Mouse (Mus musculus) myocyte (in vitro differentiated cells): ENCODE measurements around the gene Celf2. TPM values are rescaled to one million over a fixed set of nuclear protein-coding genes. Genes with fewer than 3 reads are reported as not detected.

ENCODE experiments used
- H3K27me3 ChIP-seq: one replicate; pipeline ENCODE4 v1.6.1; 2011; ENCODE audit not compliant: control insufficient read depth, insufficient read depth, insufficient read length
- H3K36me3 ChIP-seq: one replicate; pipeline ENCODE4 v1.6.1; 2011; ENCODE audit not compliant: control insufficient read depth, insufficient read depth
- H3K4me2 ChIP-seq: one replicate; pipeline ENCODE4 v1.6.1; 2011; ENCODE audit warnings: low read depth, control low read depth
- H3K4me3 ChIP-seq: one replicate; pipeline ENCODE4 v1.5.1; 2011; ENCODE audit warnings: mild to moderate bottlenecking, control low read depth, moderate library complexity
- H3K79me2 ChIP-seq: one replicate; pipeline ENCODE4 v1.6.1; 2011; ENCODE audit not compliant: control insufficient read depth, insufficient read depth
- H3ac ChIP-seq: one replicate; pipeline ENCODE4 v1.6.1; 2011; ENCODE audit not compliant: control insufficient read depth, insufficient read length
- CEBPB ChIP-seq: IDR thresholded peaks from 2 replicates; pipeline ENCODE4 v1.6.1; 2011; ENCODE audit warnings: mild to moderate bottlenecking, moderate library complexity; ENCODE audit not compliant: poor library complexity, insufficient read depth, severe bottlenecking
- E2F4 ChIP-seq: IDR thresholded peaks from one replicate; pipeline ENCODE4 v1.6.1; 2011; ENCODE audit warnings: mild to moderate bottlenecking, control low read depth, moderate library complexity; ENCODE audit not compliant: insufficient read depth
- MAX ChIP-seq: IDR thresholded peaks from one replicate; pipeline ENCODE4 v1.6.1; 2011; ENCODE audit warnings: low read depth, mild to moderate bottlenecking, control low read depth
- MYOD1 ChIP-seq, 3 experiments: IDR thresholded peaks; one replicate each; pipeline ENCODE4 v1.6.1; 2011; ENCODE audit warnings: control low read depth in 2 of 3, low read depth in 2 of 3, mild to moderate bottlenecking in 2 of 3, moderate library complexity in 1 of 3; ENCODE audit not compliant: insufficient read length in 2 of 3, control insufficient read depth in 1 of 3
- MYOG ChIP-seq, 3 experiments: IDR thresholded peaks; one replicate each; pipeline ENCODE4 v1.6.1; 2011; ENCODE audit warnings: control low read depth in 2 of 3, low read depth in 2 of 3, mild to moderate bottlenecking in 2 of 3; ENCODE audit not compliant: insufficient read length in 2 of 3, control insufficient read depth in 1 of 3, insufficient read depth in 1 of 3
- POLR2A ChIP-seq: IDR thresholded peaks from one replicate; pipeline ENCODE4 v1.6.1; 2011; ENCODE audit warnings: low read depth, mild to moderate bottlenecking, control low read depth, moderate library complexity; ENCODE audit not compliant: insufficient read length
- POLR2AphosphoS2 ChIP-seq: IDR thresholded peaks from one replicate; pipeline ENCODE4 v1.6.1; 2011; ENCODE audit warnings: low read depth, control low read depth; ENCODE audit not compliant: insufficient read length
- REST ChIP-seq: IDR thresholded peaks from one replicate; pipeline ENCODE4 v1.6.1; 2011; ENCODE audit warnings: mild to moderate bottlenecking, control low read depth, moderate library complexity; ENCODE audit not compliant: insufficient read depth, insufficient read length
- SRF ChIP-seq: IDR thresholded peaks from one replicate; pipeline ENCODE4 v1.6.1; 2011; ENCODE audit warnings: low read depth; ENCODE audit not compliant: control insufficient read depth, insufficient read length
- TCF12 ChIP-seq: IDR thresholded peaks from one replicate; pipeline ENCODE4 v1.6.1; 2011; ENCODE audit warnings: mild to moderate bottlenecking, control low read depth; ENCODE audit not compliant: poor library complexity, insufficient read depth, severe bottlenecking
- TCF3 ChIP-seq: IDR thresholded peaks from one replicate; pipeline ENCODE4 v1.6.1; 2011; ENCODE audit warnings: low read depth, control low read depth; ENCODE audit not compliant: insufficient read length
- USF1 ChIP-seq: IDR thresholded peaks from one replicate; pipeline ENCODE4 v1.6.1; 2011; ENCODE audit warnings: low read depth, mild to moderate bottlenecking, control low read depth, moderate library complexity
- polyA plus RNA-seq: library from polyadenylated mRNA; unstranded; fragments of >200 nt; fragmentation: generic; extraction: Trizol; gene quantifications from one replicate; pipeline ENCODE4 v1.2.1, GENCODE M21; 2012; ENCODE audit warnings: missing spikeins

Gene Celf2
- polyA plus RNA-seq, 1 experiment: 30.1 TPM

- peaks cover 44% of the 10 kb centered on the region for H3K36me3 ChIP-seq
- no peaks in the 10 kb centered on the region for H3K27me3 ChIP-seq
- no peaks in the 10 kb centered on the region for H3K79me2 ChIP-seq
- H3K4me2 ChIP-seq: no peak overlapping the region
- H3ac ChIP-seq: no peak overlapping the region
- TF ChIP-seq USF1: no peak
- TF ChIP-seq E2F4: no peak
- no peak for TF ChIP-seq TCF3
- TF ChIP-seq TCF12: no peak
- TF ChIP-seq MYOD1 (IDR thresholded peaks at IDR 0.05; ENCODE audit: control insufficient read depth in 1 of 3, insufficient read length in 2 of 3, low read depth in 2 of 3): no peak
- TF ChIP-seq CEBPB: no peak
- no peak for TF ChIP-seq POLR2A
- no peak for TF ChIP-seq MYOG (IDR thresholded peaks at IDR 0.05; ENCODE audit: control insufficient read depth in 1 of 3, insufficient read depth in 1 of 3, insufficient read length in 2 of 3, low read depth in 2 of 3)
- TF ChIP-seq REST: no peak
- no peak for TF ChIP-seq POLR2AphosphoS2
- H3K4me3 ChIP-seq: no peak overlapping the region
Measured at GRCm38 (mm10) chr2:6604347-6604746, 905.0 kb downstream of the Celf2 start.

- Histone ChIP-seq H3K4me3 (no peak overlapping the region), H3K4me2 (no peak overlapping the region), H3K79me2 (no peaks in the 10 kb centered on the region), H3K27me3 (no peaks in the 10 kb centered on the region), H3K36me3 (peaks cover 40% of the 10 kb centered on the region), H3ac (no peak overlapping the region)
- TF ChIP-seq MYOD1 (IDR thresholded peaks at IDR 0.05; ENCODE audit: control insufficient read depth in 1 of 3, insufficient read length in 2 of 3, low read depth in 2 of 3): no peak
- no peak for TF ChIP-seq MAX
- TF ChIP-seq USF1: no peak
- TF ChIP-seq E2F4: no peak
- no peak for TF ChIP-seq CEBPB
- no peak for TF ChIP-seq REST
- TF ChIP-seq MYOG (IDR thresholded peaks at IDR 0.05; ENCODE audit: control insufficient read depth in 1 of 3, insufficient read depth in 1 of 3, insufficient read length in 2 of 3, low read depth in 2 of 3): no peak
- no peak for TF ChIP-seq SRF
- TF ChIP-seq POLR2AphosphoS2: no peak
- no peak for TF ChIP-seq TCF3
Measured at GRCm38 (mm10) chr2:6603880-6604279, 905.5 kb downstream of the Celf2 start.

- Histone ChIP-seq H3K27me3 (no peaks in the 10 kb centered on the region), H3K79me2 (no peaks in the 10 kb centered on the region), H3K36me3 (peaks cover 40% of the 10 kb centered on the region), H3K4me3 (no peak overlapping the region), H3ac (no peak overlapping the region), H3K4me2 (no peak overlapping the region)
- TF ChIP-seq CEBPB (no peak), TCF12 (no peak), REST (no peak), E2F4 (no peak)
Measured at GRCm38 (mm10) chr2:6602163-6602562, 907.2 kb downstream of the Celf2 start.

DNA sequence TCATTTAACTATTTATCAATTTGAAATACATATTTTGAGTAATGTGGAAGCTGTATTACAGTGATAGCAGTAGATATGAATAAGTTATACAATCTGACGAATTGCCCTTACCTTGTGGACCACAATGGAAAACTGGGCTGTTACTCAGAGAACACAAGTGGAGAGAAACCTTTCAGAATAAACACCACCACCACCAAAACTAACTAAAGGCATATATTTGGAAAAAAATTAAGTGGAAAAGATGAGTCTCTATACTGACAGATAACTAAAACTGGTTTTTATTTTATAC lies 910.5 kb downstream of the Celf2 start:
- TF ChIP-seq SRF (no peak), POLR2AphosphoS2 (no peak), REST (no peak), TCF12 (no peak), MAX (no peak), POLR2A (no peak), CEBPB (no peak), E2F4 (no peak), TCF3 (no peak), USF1 (no peak), MYOG (IDR thresholded peaks at IDR 0.05; ENCODE audit: control insufficient read depth in 1 of 3, insufficient read depth in 1 of 3, insufficient read length in 2 of 3, low read depth in 2 of 3) (no peak), MYOD1 (IDR thresholded peaks at IDR 0.05; ENCODE audit: control insufficient read depth in 1 of 3, insufficient read length in 2 of 3, low read depth in 2 of 3) (no peak)
- Histone ChIP-seq H3K27me3 (no peaks in the 10 kb centered on the region), H3K4me3 (no peak overlapping the region), H3K4me2 (no peak overlapping the region), H3K36me3 (peaks cover 46% of the 10 kb centered on the region), H3ac (no peak overlapping the region), H3K79me2 (no peaks in the 10 kb centered on the region)

DNA sequence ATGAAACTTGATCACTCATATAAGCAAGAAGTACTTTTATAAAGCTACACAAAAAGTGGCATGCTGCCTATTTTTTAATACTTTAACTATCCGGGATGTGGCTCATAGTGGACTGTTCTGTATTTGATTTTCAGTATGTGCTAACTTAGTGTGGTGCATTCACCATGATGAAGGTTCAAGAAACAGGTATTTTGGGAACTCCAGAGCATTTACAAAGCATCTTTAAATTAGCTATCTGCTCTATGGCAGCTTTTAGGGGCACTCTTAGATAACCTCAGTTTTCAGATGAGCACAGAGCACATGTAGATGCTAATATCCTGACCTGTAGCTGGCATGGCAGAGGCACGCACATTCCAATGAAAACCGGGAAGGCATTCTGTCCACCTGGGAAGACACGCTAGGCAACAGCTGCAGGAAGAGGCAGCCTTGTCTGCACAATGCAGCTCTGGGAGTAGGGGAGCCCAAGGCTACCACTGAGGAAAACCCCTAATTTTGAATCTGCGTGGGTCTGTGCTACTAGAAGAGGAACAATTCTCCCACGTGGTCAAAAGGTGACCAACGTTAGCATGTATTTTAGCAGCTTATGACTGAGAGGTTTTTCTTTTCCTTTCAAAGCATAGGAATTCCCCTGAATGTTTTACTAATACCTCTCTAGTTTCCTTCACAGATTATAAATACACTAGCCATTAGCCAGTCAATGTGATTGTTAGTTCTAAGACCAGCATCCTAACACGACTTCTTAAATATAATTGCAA lies 911.1 kb downstream of the Celf2 start:
- no peaks in the 10 kb centered on the region for H3K79me2 ChIP-seq
- H3K36me3 ChIP-seq: peaks cover 42% of the 10 kb centered on the region
- no peak overlapping the region for H3ac ChIP-seq
- H3K4me2 ChIP-seq: no peak overlapping the region
- no peaks in the 10 kb centered on the region for H3K27me3 ChIP-seq
- H3K4me3 ChIP-seq: no peak overlapping the region
- TF ChIP-seq TCF3 (no peak), E2F4 (no peak), SRF (no peak)
